Mouse (Mus musculus) cerebellum, adult 9-10 months (tissue): Measurements from ENCODE around the gene Ubr3.
"Not testable (repeated sequence)": the region's sequence is repeated elsewhere in the genome, so short reads cannot be mapped to it uniquely, and the experiment has no call there.

Source experiments
- DNase-seq: peaks from one replicate; pipeline ENCODE4 v3.0.0; 2022

Ubr3 gene

DNA sequence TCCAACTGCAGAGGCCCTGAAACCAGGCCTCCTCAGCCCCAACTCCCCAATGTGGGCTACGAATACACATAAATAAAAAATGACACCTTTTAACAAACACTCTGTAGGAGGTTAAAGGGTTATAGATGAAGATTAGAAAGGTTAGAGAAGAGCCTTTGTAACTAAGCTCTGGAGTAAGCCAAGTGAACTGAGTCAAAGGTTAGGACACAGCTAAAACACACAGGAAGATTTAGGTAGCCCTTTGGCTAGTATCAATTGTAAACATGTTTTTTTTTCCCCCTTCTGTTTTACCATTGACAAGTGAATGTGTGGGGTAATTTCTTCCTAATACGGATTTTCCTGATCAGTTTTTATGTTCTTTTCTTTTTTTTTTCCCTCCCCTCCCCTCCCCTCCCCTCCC lies 15.8 kb downstream of the Ubr3 start:
- DNase-seq, result no peak

DNA sequence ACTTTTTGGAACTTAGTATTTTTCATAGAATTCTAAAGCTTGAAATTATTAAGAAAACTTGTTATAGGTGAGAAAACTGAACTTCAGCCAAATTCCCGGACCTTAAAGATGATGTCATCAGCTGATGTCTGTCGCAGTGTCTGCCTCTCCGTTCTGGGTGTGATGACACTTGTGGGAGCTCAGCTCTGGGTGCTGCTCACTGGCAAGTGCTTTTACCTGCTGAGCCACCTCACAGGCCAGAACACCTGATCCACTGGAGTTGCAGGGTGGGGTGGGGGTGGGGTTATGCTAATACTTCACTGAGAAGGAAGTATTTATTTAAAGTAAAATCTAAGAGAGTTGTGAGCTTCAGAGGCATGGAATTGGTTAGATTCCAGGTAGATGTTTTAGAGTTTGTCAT lies 20.3 kb downstream of the Ubr3 start:
- DNase-seq, result no peak

DNA sequence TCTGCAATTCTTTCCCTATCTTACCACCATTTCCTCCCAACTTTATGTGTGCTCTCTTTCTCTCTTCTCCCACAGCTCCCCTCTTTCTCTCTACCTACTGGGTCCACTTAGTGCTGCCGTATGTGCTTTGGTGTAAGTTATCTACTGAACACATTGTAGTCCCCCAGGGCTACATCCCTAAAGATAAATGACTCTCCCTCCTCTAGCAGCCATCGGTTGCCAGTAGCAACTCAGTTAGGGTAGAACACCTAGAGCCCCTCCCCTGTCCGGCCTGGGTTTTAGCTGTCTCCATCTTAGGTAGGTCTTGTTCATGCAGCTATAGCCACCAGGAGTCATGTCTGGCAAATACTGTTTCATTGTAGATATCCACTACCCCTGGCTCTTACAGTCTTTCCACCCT lies 27.9 kb downstream of the Ubr3 start:
- no peak for DNase-seq

DNA sequence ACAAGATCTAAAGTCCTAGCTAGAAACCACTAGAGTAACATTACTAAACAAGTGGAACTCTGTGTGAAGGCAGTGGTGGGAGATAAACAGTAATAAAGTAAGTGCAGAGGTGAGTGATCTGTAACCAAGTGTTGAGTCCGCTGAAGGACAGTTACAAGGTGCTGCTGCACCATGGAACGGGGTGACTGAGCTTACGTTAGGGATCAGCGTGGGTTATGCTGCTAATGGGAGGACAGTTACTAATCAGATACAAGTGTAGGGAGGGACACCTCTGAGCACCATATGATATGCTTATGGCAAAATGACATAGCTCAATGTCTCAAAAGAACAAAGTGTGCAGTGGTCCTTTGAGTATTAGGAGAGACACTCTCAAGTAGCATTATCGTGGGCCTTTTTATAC lies 39.3 kb downstream of the Ubr3 start:
- DNase-seq, result no peak

DNA sequence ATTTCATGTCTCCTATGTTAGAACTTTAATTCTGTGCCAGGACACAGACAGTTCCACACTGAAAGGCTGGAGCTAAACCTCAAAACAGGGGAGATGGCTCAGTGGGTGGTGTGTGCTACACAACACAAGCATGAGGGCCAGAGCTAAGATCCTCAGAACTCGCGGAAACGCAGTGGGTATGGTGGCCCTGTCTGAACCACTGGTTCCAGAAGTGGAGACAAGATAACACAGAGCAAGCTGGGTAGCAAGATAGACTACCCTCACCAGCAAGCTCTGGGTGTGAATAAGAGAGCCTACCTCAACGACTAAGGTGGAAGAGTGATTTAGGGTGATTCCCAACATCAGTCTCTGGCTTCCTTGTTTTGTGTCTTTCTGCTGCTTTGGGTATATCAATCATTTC lies 42.2 kb downstream of the Ubr3 start:
- no peak for DNase-seq

DNA sequence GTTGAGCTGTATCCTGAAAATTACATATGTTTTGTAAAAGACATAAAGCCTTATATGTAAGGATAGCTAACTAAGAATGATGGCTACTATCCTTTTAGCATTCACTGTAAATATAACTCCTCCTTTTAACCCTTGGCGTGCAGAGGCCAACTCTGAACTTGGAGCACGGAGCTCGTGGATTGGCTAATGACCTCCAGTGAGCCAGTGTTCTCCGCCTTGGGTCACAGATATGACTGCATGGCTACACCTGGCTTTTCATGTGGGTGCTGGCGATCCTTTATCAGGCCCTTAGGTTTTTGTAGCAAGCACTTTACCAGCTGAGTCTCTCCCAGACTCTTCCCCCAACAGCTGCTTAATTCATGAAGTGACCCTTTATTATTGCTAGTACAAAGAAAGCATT lies 42.6 kb downstream of the Ubr3 start:
- no peak for DNase-seq

DNA sequence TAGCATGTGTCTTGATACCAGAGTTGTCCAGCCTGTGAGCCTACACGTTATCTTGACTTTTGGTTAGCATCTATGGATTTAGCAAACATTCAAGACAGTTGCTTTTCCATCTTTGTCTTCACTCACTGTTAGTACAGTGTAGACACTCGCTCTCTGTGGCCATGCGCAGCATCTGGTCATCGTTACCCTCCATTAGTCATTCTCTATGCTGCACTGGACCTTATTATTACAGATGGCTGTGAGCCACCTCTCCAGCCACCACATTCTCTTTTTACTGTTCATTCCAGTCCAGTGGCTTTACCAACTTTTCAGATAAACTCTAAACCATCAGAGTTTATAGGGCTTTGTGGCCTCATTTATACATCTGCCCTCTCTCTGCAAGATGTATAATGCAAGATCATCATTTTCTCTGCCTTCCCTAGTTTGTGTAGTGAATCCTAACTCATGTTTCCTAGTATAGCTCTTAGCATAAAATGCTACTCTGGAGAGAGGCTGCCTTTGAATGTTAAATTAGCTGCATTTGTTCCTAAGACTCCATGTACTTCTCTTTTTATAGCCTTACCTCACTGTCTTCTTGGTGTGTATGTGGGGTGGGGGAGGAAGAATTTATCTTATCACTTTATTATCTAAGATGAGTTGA lies 44.5 kb downstream of the Ubr3 start:
- no peak for DNase-seq

DNA sequence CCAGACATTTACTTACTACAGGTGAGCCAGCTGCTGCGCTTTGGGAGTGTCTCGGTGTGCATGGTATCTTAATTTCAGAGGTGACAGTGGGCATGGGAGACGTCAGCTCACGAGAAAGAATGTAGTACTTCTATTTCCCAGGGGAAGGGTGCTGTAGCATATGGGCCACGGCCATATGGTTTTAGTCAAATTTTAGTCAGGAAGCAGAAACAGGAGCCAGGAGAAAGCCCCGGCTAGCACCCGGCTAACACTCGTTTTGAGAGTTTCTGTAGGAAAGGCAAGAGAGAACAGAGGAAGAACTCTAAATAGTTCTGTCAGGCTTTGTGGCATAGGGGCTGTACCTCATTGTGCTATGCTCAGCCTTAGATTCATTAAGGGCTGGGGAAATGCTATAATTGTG lies 55.8 kb downstream of the Ubr3 start:
- no peak for DNase-seq

DNA sequence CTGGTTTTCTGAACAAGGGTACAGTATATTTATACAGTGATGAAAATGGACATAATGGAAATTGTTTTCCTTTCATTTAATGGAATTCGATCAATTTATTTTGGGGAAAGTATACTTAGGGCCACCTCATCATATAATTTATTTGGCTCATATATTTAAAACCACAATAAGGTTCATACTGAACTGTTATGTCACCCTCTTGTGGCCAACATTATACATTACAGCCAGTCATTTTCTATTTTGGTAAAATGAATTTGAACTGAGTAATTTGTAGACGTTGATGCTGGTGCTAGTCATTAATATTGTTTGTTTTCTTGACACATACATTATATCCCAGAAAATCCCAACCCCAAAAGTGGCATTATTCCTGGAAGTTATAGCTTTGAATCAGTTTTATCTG lies 58.6 kb downstream of the Ubr3 start:
- peak; percentile 34 for DNase-seq

DNA sequence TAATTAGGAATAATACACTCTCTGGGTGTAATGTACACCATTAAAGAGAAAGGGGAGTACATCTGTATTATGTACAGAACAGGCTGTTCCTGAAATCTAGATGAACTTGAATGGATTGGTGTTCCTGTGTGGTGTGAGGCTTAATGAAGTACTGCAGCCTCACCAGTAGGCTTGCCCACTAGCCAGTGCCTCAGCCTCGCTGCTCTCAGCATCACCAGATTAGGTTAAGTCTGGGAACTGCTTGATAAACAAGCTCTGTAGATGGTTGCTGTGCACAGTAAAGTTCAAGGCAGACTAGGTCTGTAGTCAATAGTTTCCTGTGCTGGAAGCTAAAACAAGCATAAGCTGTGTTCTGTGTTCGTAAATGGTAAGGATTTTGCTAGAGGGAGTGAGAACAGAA lies 60.6 kb downstream of the Ubr3 start:
- DNase-seq, result no peak

DNA sequence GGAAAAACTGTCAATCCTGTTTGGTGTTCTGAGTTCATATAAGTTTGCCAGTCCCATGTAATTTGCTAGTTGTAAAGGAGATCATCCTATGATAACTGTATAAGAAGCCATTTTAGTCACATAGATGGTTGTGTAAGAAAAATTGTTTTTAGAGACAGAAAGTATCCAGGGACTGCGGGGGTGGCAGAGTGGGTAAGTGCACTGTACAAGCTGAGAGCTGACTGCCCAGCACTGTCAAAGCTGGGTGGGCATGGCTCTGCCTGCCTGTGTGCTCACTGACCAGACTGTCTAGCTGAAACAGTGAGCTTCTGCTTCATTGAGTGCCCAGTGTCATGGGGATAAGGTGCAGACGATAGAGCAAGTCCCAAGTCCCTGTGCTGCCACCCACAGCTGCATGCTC lies 77.8 kb downstream of the Ubr3 start:
- no peak for DNase-seq

DNA sequence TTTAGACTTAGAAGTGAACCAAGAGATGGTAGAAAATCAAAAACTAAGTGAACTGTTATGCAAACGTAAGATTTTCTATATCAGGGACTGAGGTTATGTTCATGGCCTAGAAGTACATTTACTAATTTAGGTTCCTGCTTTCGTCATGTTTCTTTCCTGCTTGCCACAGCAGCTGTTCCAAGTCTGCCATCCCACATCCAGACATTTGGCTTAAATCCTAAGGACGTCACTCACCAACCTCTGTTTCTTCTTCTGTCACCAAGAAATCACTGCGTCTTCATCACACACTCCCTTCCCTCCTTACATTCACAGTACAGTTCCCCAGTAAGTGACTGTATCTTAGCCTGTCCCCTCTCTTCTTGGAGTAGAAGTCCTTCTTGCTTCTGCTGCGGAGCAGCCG lies 92.2 kb downstream of the Ubr3 start:
- DNase-seq, result no peak

DNA sequence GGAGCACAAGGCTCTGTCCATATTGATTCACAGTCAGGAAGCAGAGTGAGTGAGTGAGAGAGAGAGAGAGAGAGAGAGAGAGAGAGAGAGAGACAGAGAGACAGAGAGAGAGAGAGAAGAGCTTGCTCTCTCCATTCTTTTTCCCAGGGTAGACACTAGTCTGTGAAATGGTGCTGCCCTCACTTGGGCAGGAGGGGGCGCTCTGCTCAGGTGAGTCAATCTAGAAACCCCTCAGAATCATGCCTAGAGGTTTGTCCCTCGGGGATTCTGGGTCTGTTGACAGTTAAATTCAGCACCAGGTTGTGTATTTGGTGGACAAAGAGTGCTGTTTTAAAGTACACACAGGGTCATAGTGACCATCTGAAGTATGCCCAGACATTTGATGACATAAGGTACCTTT lies 93.6 kb downstream of the Ubr3 start:
- no peak for DNase-seq

DNA sequence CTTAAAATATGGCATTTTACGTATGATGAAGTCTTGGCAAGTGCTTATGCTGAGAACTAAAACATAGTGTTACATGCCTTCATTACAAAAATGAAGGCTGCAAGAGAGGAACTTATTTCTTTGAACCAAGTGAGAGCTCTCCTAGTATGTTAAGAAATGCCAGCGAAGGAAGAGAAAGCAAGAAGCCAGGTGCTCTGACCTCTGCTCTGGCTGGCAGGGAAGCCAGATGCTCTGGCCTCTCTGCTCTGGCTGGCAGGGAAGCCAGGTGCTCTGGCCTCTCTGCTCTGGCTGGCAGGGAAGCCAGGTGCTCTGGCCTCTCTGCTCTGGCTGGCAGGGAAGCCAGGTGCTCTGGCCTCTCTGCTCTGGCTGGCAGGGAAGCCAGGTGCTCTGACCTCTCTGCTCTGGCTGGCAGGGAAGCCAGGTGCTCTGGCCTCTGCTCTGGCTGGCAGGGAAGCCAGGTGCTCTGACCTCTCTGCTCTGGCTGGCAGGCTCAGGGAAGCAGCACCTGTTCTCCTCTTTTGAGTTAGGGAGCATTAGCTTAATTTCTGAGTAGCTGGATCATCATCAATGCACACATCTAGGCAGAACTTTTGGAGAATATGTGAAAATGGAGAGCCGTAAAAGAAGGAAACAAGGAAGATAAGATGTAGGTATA lies 97.2 kb downstream of the Ubr3 start:
- not testable (repeated sequence) for DNase-seq

DNA sequence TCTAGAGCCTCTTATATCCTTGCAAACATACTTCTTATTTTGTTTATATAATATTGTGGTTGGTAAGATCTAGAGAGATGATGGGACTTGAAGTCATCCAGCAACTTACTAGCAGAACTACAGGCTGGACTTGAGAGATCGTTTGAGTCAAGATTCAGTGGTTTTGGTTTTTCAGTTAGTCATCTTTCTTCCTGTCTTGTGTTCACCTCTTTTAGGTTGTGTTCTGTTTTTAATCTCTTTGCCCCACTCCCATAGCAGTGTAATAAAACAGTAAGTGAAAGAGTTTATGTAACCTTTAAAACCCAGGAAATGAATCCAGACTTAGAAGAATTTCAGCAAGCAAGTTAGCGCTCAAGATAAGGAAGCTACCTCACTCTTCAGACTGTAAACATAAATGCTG lies 97.7 kb downstream of the Ubr3 start:
- no peak for DNase-seq

DNA sequence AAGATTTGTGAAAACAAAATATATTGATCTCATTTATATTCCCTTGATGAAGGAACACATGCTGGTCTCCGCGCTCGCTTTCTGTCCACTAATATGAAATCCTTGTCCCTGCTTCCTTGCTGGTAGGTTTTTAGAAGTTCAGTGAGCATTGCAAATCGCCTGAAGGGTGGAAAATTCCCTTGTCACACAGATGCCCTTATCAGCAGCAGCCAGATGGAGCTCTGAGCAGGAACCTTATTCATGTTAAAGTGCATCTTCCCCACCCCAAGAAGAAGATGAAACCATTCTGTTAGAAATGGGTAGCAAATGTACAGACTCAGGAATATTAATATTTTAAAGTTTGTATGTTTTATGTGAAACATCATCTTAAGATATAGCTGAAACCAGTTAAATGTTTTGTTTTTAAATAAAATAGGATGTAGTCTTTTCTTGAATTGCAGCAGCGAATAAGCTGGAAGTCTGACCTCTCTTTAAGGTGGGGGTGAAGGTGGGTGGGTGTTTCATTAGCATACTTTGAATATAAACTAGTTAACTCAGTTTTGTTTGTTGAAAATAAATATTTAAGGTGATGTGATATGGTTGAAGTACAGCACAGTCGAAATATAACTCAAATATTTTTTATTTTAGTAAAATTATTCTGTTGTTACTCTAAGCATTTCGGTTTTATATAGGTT lies 102.2 kb downstream of the Ubr3 start:
- DNase-seq, result peak; percentile 16

DNA sequence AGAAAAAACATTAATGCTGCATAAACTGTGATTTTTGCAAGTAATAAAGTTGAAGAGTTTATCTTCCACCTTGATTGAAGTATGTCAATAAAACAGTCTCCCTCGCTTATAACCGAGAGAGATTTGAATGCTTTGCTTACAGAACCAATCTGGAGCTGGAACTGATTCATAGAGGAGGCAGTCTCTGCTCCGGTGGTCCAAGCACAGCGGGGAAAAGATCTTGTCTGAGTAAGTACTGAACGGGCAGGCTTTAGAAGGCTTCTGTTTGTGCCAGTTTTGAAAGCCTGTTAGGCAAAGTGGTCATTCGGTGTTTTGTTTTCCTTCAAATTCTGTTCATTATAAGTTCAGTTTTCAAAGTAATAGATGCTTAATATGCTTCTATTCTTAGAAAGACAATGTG lies 103.3 kb downstream of the Ubr3 start:
- DNase-seq, result no peak

DNA sequence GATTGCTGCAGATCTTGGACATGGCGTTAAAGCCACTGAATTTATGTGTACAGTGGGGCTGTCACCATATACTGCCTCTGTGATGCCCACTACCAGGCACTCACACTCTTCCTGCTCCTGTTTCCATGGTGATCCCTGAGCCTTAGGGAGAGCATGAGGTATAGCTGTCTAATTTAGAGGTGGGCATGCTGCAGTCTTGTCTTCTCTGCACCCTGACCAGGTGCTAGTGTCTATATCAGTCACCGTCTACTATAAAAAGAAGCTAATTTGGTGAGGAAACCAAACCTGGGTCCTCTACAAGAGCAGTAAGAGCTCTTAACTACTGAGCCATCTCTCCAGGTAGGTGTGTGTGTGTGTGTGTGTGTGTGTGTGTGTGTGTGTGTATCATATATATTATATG lies 109.4 kb downstream of the Ubr3 start:
- no peak for DNase-seq

DNA sequence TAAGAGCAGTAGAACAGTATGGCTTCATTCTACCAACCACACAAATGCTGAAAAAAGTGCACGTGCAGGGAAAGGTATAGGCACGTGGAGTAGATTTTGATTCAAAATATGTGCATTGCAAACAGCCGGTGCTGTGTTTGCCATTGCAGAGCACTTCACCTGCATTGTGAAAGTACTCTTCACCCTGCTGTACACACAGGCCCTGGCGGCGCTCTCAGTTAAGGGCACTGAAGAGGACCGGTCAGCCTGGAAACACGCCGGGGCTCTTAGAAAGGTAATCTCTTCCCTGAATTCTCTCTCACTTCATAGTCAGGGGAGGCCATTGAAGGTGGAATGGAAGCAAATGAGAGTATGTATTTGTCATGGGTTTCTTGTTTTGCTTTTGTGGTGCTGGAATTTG lies 115.9 kb downstream of the Ubr3 start:
- no peak for DNase-seq

DNA sequence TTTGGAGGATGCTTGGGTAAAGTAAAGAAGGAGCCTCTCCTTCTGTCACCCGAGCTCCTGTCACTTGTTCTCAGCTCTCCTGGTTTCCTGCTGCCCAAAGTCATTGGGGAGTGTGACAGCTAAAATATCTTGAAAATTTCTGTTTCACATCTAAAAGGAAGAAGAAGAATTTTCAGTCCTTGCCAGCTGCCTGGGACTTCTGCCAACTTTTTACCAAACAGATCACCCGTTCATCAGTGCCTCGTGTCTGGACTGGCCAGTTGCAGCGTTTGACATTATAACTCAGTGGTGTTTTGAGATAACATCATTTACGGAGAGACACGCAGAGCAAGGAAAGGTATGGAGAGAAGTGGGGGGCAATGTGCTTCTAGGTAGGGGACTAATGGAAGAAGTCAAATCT lies 121.2 kb downstream of the Ubr3 start:
- DNase-seq, result peak; percentile 23

DNA sequence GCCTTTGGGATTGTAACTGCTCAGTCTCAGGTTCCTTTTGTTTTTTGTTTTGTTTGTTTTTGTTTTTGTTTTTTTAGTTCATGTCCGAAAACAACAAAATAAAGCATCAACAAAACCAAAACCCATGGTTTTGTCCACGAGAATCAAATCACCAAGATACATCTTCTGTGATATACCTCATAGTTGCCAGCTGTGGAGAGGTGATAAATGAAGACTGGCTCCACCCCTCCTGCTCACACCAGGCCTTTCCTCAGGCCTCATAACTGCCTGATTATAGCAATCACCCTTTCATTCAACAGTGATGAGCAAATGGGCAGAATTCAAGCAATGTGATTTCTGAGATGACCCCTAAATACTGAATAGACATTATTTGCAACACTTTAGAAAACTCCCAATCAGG lies 127.4 kb downstream of the Ubr3 start:
- DNase-seq, result no peak

DNA sequence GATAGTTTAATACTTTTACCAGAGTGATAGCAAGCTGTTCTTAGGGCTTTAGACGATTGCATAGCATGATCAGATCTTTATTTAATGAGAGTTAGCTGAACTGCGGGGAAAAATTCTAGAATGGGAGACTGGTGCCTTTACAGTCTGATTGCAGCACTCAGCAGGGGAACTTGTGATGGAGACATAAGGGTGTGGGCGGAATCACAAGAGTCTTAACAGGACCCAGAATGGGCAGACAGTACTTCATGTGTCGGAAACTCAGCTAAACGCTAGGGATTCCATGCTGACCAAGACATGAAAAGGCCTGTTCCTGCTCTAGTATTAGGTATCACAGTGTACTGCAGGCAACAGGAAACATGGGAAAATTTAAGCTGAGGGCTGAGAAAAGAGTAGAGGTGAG lies 128.7 kb downstream of the Ubr3 start:
- no peak for DNase-seq

DNA sequence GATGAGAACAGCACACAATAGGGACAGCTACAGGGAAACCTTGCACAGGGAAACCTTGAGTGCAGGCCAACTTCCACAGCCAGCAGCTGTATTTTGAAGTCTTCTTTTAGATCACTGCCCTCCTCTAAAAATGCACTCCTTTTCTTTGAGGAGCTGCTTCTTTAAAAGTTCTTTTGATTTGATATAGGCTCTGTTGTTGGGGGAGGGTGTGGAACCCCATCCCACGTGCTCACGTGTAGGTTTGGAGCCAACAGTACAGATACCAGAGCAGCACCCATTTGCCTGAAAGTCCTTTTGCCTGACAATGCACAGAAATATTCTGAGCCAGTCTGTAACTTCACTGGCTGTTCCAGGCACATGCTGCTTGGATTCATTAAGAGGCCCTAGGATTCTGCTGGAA lies 134.4 kb downstream of the Ubr3 start:
- no peak for DNase-seq

DNA sequence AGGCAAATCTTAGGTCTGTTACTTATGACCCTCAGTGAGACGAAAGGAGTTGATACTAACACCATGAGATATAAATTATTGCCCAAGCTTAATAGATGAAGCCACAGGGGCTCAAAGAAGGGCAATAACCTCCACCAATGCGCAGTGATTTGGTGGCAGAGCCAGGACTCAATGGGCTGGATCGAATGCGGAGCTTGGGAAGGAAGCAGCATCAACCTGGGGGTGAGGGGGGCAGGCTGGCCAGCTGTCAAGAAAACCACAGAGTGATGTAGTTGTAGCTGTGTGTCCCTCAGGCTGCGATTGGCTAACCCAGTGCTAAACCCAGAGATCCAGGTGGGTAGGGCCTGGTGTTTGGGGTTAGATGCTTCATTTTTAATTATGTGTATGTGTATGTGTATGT lies 137.8 kb downstream of the Ubr3 start:
- no peak for DNase-seq

DNA sequence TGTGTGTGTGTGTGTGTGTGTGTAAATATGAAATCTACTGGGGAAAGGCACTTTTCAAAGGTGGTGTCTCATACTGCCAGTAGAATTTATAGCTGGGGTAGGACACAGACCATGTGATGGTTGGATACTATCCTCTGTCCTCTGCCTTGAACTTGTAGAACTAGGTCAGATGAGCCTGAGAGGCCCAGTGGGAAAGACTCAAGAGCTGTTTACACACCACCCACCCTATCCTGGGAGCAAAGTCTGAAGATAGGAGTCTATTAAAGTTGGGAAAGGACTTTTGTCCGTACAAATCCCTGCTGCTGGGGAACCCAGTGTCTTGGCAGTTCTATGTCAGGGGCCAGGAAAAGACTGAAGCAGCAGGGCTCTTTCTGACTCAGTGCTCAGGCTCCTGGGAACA lies 138.3 kb downstream of the Ubr3 start:
- no peak for DNase-seq
